Mouse (Mus musculus): ENCODE data around the gene Pom121l2.

- TF ChIP-seq POLR2A (IDR thresholded peaks at IDR 0.05; ENCODE audit: low read depth, low read length) (no peak), CTCF (IDR thresholded peaks at IDR 0.05; ENCODE audit: extremely low read depth, insufficient read length, insufficient replicate concordance, low read depth, low read length) (no peak)
These were observed 40.6 kb downstream of the Pom121l2 start for GRCm38 (mm10) chr13:22021581-22021980.
